Mouse (Mus musculus) 416B (cell line): ENCODE results near the gene Mtch2.

Experiments used
- DNase-seq: peaks from one replicate; pipeline ENCODE4 v3.0.0; 2011; ENCODE audit warnings: low read depth

Mtch2 gene

GRCm38 (mm10) chr2:90906721-90907120, 59.8 kb downstream of the Mtch2 start:
- DNase-seq = peak; percentile 57

- no peak for DNase-seq
These were observed 63.9 kb downstream of the Mtch2 start for GRCm38 (mm10) chr2:90910861-90911260.

- no peak for DNase-seq
These were observed 64.7 kb downstream of the Mtch2 start for GRCm38 (mm10) chr2:90911668-90912067.

- DNase-seq = peak; percentile 36
These were observed 66.7 kb downstream of the Mtch2 start for GRCm38 (mm10) chr2:90913671-90914070.

- DNase-seq = no peak
These were observed 68.6 kb downstream of the Mtch2 start for GRCm38 (mm10) chr2:90915516-90915915.
